ENCODE assay signal across 17 mouse cellular contexts in the genomic region with DNA sequence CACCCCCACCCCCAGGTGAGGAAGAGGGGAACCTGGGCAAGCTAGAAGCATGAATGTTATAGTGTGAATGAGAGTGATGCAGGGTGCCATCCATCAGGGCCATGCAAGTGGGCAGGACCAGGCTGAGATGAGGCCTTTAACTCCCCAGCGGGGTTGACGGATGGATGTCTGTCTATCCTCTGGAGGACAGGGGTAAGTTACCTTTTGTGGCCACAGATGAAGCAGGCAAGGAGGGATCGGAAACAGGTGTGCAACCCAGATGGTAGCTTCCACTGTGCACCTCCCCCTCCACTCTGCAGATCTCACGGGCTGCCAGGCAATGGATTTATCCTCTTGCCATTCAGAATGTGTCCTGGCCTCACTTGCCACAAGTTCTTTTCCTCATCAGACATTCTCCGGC.
DNase-seq lines count a peak whose midpoint lies in the region; ATAC-seq and TF ChIP-seq lines count a peak whose summit lies in the region.
"Had no signal": no experiment of that assay in that cellular context is flagged by ENCODE, and none has a peak within 500 bp of the region (broad histone marks: within the 10 kb centered on the region; RNA-seq: fewer than 3 reads in every experiment).

No protein-coding gene starts in this region.

- WGBS in hindbrain, embryonic 16.5 days = 70% methylated on average over 5 of the region's 5 CpGs
- WGBS in hindbrain, postnatal 0 days = 77% methylated on average over 5 of the region's 5 CpGs
- 76% methylated on average over 5 of the region's 5 CpGs for WGBS in midbrain, embryonic 15.5 days
- WGBS in forebrain, postnatal 0 days = 77% methylated on average over 5 of the region's 5 CpGs

- no peaks in the 10 kb centered on the region for H3K36me3 ChIP-seq in hindbrain, embryonic 16.5 days (ENCODE audit: control insufficient read depth, insufficient read depth, low read length)
- H3K36me3 ChIP-seq in hindbrain, postnatal 0 days (ENCODE audit: insufficient read depth, low read length) = peaks cover 4% of the 10 kb centered on the region; the same call in 1 of the 2 replicates
- H3K36me3 ChIP-seq in midbrain, embryonic 15.5 days (replicated peaks) = no peaks in the 10 kb centered on the region
- no peaks in the 10 kb centered on the region for H3K36me3 ChIP-seq in forebrain, postnatal 0 days (ENCODE audit: insufficient read depth)
- H3K36me3 ChIP-seq: forebrain, embryonic 15.5 days; heart, embryonic 12.5 days; limb, embryonic 15.5 days had no signal

- TF ChIP-seq CTCF in hindbrain, postnatal 0 days (IDR thresholded peaks at IDR 0.05; ENCODE audit: low read depth) = no peak
- no peak for TF ChIP-seq CTCF in forebrain, postnatal 0 days (IDR thresholded peaks at IDR 0.05; ENCODE audit: low read depth)

- peaks cover 5% of the 10 kb centered on the region; the same call in 1 of the 2 replicates for H3K4me1 ChIP-seq in hindbrain, embryonic 16.5 days (ENCODE audit: control insufficient read depth, insufficient read depth, low read depth, low read length)
- 0 out of 2 replicates have a peak, but pooled peaks cover 4% of the 10 kb centered on the region for H3K4me1 ChIP-seq in hindbrain, postnatal 0 days (ENCODE audit: insufficient read depth, low read length)
- peaks cover 11% of the 10 kb centered on the region for H3K4me1 ChIP-seq in midbrain, embryonic 15.5 days
- H3K4me1 ChIP-seq in forebrain, postnatal 0 days (ENCODE audit: insufficient read depth) = 0 out of 2 replicates have a peak, but pooled peaks cover 4% of the 10 kb centered on the region
- H3K4me1 ChIP-seq: forebrain, embryonic 15.5 days; heart, embryonic 12.5 days had no signal

- H3K9ac ChIP-seq in hindbrain, embryonic 16.5 days (ENCODE audit: low read depth, low read length) = no peak overlapping the region
- no peak overlapping the region for H3K9ac ChIP-seq in hindbrain, postnatal 0 days (replicated peaks; ENCODE audit: low read length)
- no peak overlapping the region for H3K9ac ChIP-seq in midbrain, embryonic 15.5 days
- no peak overlapping the region for H3K9ac ChIP-seq in forebrain, postnatal 0 days
- H3K9ac ChIP-seq: forebrain, embryonic 15.5 days; heart, embryonic 12.5 days; limb, embryonic 15.5 days had no signal

- H3K27ac ChIP-seq in hindbrain, embryonic 16.5 days (ENCODE audit: low read depth, low read length) = no peak overlapping the region
- no peak overlapping the region for H3K27ac ChIP-seq in hindbrain, postnatal 0 days
- H3K27ac ChIP-seq in midbrain, embryonic 15.5 days = 0 out of 2 replicates have a peak overlapping the region, but pooled peaks have one; percentile 20
- no peak overlapping the region for H3K27ac ChIP-seq in forebrain, postnatal 0 days (ENCODE audit: low read depth, low read length)
- H3K27ac ChIP-seq: forebrain, embryonic 15.5 days; left cerebral cortex, adult 2 months; limb, embryonic 15.5 days had no signal

- H3K4me2 ChIP-seq in hindbrain, embryonic 16.5 days (ENCODE audit: low read length) = no peak overlapping the region
- no peak overlapping the region for H3K4me2 ChIP-seq in hindbrain, postnatal 0 days (ENCODE audit: low read depth, low read length)
- no peak overlapping the region for H3K4me2 ChIP-seq in midbrain, embryonic 15.5 days
- H3K4me2 ChIP-seq in forebrain, postnatal 0 days (ENCODE audit: low read depth) = no peak overlapping the region
- H3K4me2 ChIP-seq: forebrain, embryonic 15.5 days; heart, embryonic 12.5 days; limb, embryonic 15.5 days had no signal

- H3K9me3 ChIP-seq in hindbrain, embryonic 16.5 days (ENCODE audit: control insufficient read depth, low read length) = no peaks in the 10 kb centered on the region
- H3K9me3 ChIP-seq in hindbrain, postnatal 0 days (ENCODE audit: low read length) = no peaks in the 10 kb centered on the region
- H3K9me3 ChIP-seq in midbrain, embryonic 15.5 days = no peaks in the 10 kb centered on the region
- no peaks in the 10 kb centered on the region for H3K9me3 ChIP-seq in forebrain, postnatal 0 days (ENCODE audit: low read length)
- H3K9me3 ChIP-seq: forebrain, embryonic 15.5 days; heart, embryonic 12.5 days; limb, embryonic 15.5 days had no signal

- no peak overlapping the region for H3K4me3 ChIP-seq in hindbrain, embryonic 16.5 days (ENCODE audit: low read length)
- no peak overlapping the region for H3K4me3 ChIP-seq in hindbrain, postnatal 0 days (ENCODE audit: low read length)
- H3K4me3 ChIP-seq in midbrain, embryonic 15.5 days = no peak overlapping the region
- H3K4me3 ChIP-seq in forebrain, postnatal 0 days (ENCODE audit: low read depth, low read length) = no peak overlapping the region
- H3K4me3 ChIP-seq: forebrain, embryonic 15.5 days; heart, embryonic 12.5 days; left cerebral cortex, adult 2 months; limb, embryonic 15.5 days had no signal

- ATAC-seq in cerebellum, adult (ENCODE audit: insufficient number of reproducible peaks, low FRiP score, low TSS enrichment) = no peak; the same call in 1 of the 2 replicates
- ATAC-seq in hindbrain, embryonic 16.5 days = peak; percentile 40; the same call in 1 of the 2 replicates
- ATAC-seq in hindbrain, postnatal 0 days = no peak
- no peak for ATAC-seq in midbrain, embryonic 15.5 days (replicated peaks)
- no peak for ATAC-seq in forebrain, postnatal 0 days
- ATAC-seq: activated CD4-positive, CD25-positive, alpha-beta regulatory T cell, adult 4 months; forebrain, embryonic 15.5 days had no signal

- peak; percentile 31 for DNase-seq in cerebellum, adult 11 months
- no peak for DNase-seq in hindbrain, postnatal 0 days (ENCODE audit: low spot score)
- DNase-seq in brain, adult 2 months (ENCODE audit: low read depth, low spot score) = peak; percentile 66
- no peak for DNase-seq in urinary bladder, postnatal 36 days (ENCODE audit: low spot score in 2 of 2)
- no peak for DNase-seq in forebrain, postnatal 0 days
- DNase-seq: gastrocnemius, postnatal 10 days; kidney, adult 8-10 months; lung, adult 18-20 months had no signal

- H3K27me3 ChIP-seq in hindbrain, embryonic 16.5 days (replicated peaks; ENCODE audit: control insufficient read depth, insufficient read depth, low read length) = no peaks in the 10 kb centered on the region
- no peaks in the 10 kb centered on the region for H3K27me3 ChIP-seq in hindbrain, postnatal 0 days (ENCODE audit: insufficient read depth, low read length)
- H3K27me3 ChIP-seq in midbrain, embryonic 15.5 days (replicated peaks) = no peaks in the 10 kb centered on the region
- H3K27me3 ChIP-seq in forebrain, postnatal 0 days (ENCODE audit: insufficient read depth, low read length) = no peaks in the 10 kb centered on the region
- H3K27me3 ChIP-seq: CH12.LX; forebrain, embryonic 15.5 days; heart, embryonic 12.5 days; limb, embryonic 15.5 days had no signal

Comparison
In these comparisons a context has a peak if more than half of its experiments do, and no peak if none do; other contexts are left out.
1. DNase-seq: peak in cerebellum, adult 11 months (single experiment) and brain, adult 2 months (single experiment); none in hindbrain, postnatal 0 days (single experiment), urinary bladder, postnatal 36 days (0 of 2) and forebrain, postnatal 0 days (single experiment).